Mouse (Mus musculus) erythroblast, embryonic 14.5 days (primary cell): Measurements from ENCODE around the gene St6galnac3.

Experiments
- GATA1 ChIP-seq: IDR thresholded peaks from 2 replicates; pipeline ENCODE4 v1.6.1; 2012; ENCODE audit warnings: low read length, inconsistent platforms, mixed read lengths
- TAL1 ChIP-seq: IDR thresholded peaks from 3 replicates; pipeline ENCODE4 v1.6.1; 2012; ENCODE audit warnings: low read length, inconsistent platforms, mixed read lengths

DNA sequence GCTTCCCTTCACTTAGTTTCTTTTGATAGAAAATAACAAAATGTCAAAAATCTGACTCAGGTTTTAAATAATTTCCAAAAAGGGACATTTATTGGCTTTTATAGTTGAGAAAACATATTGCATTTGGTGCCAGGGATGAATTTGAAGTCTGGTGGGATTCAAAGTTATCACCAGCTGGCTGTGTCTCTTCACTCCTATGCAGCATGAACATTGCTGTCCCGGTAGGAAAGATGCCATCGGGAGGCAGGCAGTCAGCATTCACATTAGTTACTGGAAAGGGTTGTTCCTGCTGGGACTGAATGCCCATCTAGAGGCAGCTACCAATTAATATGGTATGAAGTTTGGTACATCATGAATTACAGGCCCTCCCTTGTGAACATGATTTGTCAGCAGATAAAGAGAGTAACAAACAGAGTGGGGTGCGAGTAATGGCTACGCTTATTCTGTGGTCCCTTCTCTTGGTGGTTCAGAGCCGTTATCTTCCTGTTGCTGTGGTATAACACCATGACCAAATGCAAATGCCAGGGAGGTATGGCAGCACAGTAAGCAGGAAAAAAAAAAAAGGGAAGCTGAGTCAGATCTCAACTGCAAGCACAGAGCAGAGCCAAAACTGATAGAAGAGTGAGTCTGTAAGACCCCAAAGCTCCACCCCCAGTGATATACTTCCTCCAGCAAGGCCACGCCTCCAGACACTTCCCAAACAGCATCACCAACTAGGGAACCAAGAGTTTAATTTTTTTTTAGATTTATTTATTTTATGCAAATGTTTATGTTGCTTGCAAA is 535.1 kb downstream of the St6galnac3 start:
- no peak for TF ChIP-seq TAL1
- TF ChIP-seq GATA1, result no peak
